Mouse (Mus musculus) layer of hippocampus, adult 18-20 months (tissue): Measurements from ENCODE around the gene Gm42906. TPM values are rescaled to one million over a fixed set of nuclear protein-coding genes. Genes with fewer than 3 reads are reported as not detected.

Experiments
- DNase-seq, 2 experiments: peaks; one replicate each; pipeline ENCODE4 v3.0.0; 2022; ENCODE audit warnings: low spot score in 2 of 2
- total RNA-seq, 2 experiments: library from RNA; stranded (reverse); gene quantifications; 2 replicates each; pipeline ENCODE4 v1.2.3; 2021

Gm42906 gene
- total RNA-seq, 2 experiments from 2014 or later = not detected

DNA sequence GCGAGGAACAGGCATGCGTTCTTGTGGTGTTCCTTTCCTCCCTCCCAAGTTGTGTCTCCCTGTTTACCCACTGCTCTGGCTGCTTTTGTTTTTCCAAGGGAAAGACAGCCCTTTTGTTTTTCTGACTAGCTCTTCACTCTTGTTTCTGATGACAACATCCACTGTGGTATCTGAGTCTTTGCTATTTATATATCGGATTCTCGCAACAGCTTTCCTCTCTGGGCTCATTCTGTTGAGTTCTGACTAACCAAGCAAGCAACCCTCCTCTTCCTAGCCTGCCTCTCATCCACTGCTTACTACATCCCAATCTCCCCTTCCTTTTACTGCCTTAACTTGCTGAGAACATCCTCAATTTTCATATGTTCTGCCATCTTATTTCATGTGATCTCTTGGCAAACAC, 353.7 kb downstream of the Gm42906 start:
- DNase-seq = peak in 1 of 2 experiments; percentile 51

- no peak for DNase-seq
These were observed 356.5 kb downstream of the Gm42906 start for GRCm38 (mm10) chr5:151071430-151071829.

GRCm38 (mm10) chr5:151070896-151071295, 357.1 kb downstream of the Gm42906 start:
- no peak for DNase-seq

- DNase-seq = no peak
These were observed 358.4 kb downstream of the Gm42906 start for GRCm38 (mm10) chr5:151069569-151069968.

DNA sequence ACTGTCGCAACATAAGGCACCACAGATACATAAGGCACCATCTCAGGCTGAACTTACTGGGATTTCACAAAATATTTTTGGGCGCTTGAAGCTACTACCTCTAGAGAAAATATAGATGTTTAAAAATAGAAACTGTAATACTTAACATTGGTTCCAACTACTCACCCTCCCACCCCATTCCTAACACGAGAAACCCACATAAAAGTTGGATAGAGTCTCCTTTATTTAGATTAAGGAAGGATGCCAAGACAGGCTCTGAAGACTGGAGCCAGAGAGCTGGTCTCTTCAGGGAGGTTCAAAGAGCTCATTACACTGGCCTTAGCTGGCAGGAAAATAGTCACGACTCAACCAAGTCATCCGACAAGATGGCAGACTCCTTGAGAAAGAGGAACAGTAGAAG, 361.9 kb downstream of the Gm42906 start:
- DNase-seq = no peak

- no peak for DNase-seq
These were observed 362.7 kb downstream of the Gm42906 start for GRCm38 (mm10) chr5:151065228-151065627.

- no peak for DNase-seq
These were observed 366.0 kb downstream of the Gm42906 start for GRCm38 (mm10) chr5:151061942-151062341.

DNA sequence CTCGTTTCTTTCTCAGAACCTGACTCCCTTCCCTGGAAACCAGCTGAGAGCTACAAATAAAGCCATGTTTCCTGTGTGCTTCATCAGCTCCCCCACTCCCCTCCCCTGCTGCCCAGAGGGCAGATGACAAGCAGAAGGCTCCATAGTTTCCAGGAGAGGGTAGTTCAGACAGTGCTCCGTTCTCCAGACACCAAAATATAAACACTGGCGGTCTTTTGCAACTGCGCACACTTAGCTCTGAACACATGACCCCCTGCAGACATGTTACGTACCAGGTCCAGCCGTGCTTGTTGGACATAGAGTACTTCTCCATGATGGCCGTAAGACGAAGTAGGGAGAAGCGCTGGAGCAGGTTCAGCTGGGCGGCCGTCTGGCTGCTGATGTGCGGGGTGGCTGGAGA, 367.5 kb downstream of the Gm42906 start:
- no peak for DNase-seq

DNA sequence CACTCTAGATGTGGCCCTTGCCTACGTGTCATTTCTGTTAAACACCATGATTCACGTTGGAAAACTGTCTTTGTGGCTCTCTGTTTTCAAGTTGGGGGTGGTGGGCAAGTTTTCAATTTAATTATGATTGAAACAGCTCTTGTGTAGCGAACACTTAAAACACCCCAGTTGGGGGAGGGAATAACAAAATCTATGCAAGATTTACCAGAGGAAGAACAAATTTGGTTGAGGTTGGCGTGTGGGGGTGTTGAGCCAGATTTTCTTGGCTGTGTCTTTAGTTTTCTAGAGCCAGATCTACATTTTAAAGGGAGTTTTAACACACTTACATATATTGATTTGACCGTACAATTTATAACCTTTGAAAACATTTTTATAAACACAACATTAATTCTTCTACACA, 368.2 kb downstream of the Gm42906 start:
- DNase-seq = peak in 1 of 2 experiments; percentile 74

DNA sequence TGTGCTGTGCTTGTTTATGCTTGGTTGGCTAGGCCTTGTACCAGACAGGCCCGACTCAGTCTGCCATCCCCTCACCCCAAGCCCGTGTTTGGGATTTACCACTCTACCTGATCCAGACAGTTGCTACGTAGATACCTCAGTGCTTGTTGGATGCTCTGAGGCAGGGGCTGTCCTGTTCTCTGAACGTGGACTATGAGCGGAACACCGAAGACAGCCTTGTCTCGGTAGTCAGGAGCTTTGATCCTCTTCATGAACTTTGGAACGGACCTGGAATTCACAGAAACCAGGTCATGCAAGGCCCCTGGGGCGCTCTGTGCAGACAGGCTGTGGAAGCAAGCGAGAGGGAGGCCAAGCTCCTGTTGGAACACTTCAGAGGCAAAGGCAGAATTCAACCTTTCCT, 368.6 kb downstream of the Gm42906 start:
- DNase-seq = no peak

DNA sequence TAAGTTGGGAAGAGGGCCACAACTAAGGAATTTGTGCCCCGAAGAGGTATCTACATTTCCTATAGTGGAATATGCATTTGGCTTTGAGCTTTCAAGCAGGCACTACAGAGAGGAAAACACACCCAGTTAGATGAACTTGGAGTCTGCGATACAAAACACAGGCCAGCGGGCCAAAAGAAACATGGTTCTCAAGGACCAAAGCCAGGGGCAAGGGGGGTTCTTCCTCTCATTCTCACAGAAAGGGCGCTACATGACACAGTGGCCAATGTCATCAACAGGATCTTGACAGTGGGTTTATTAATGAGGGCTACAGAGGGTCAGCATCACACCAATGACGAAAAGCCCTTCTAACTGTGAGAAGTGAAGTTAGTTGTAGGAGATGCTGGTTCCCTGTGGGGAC, 370.2 kb downstream of the Gm42906 start:
- no peak for DNase-seq

DNA sequence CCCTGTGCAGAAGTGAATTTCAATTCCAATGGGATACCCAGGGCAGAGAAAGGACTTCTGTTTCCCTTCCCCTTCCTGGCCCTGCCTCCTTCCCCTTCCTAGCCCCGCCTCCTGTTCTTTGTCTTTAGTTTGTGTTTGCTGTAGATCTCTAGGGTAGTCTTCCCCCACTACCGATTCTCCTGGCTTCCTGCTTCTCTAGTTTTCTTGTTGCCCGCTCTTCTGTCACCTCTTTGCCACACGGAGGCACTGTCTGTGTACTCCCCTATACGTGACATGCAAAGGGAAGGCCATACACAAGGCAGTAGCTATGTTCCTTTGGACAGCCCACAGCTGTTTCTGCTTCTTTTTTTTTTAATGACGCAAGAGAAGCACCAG, 371.1 kb downstream of the Gm42906 start:
- no peak for DNase-seq

GRCm38 (mm10) chr5:151056255-151056919, 371.6 kb downstream of the Gm42906 start:
- DNase-seq = peak in 1 of 2 experiments; percentile 50

- DNase-seq = no peak
These were observed 372.4 kb downstream of the Gm42906 start for GRCm38 (mm10) chr5:151055426-151056090.

- no peak for DNase-seq
These were observed 373.2 kb downstream of the Gm42906 start for GRCm38 (mm10) chr5:151054743-151055114.

- DNase-seq = no peak
These were observed 373.7 kb downstream of the Gm42906 start for GRCm38 (mm10) chr5:151054100-151054742.

GRCm38 (mm10) chr5:151053190-151053589, 374.8 kb downstream of the Gm42906 start:
- no peak for DNase-seq

- DNase-seq = no peak
These were observed 375.6 kb downstream of the Gm42906 start for GRCm38 (mm10) chr5:151052331-151052730.

GRCm38 (mm10) chr5:151047488-151047887, 380.5 kb downstream of the Gm42906 start:
- no peak for DNase-seq

DNA sequence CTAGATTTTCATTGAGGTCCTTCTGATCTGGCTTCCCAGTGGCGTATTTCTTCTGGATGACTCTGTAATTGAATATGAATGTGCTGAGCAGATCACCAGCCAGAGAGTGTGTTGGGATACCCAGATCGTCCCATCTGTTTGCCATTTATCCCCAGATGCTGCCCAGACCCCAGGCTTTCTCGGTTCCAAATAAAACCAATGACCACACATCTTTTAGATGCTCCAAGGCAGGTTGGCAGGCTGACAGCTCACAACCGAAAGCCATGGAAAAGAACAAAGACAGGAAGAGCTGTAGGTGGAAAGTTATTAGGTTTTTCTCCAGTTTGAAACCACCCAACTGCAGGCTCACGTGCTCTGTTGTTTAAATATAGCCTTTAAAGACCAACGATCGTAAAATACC, 381.0 kb downstream of the Gm42906 start:
- no peak for DNase-seq

DNA sequence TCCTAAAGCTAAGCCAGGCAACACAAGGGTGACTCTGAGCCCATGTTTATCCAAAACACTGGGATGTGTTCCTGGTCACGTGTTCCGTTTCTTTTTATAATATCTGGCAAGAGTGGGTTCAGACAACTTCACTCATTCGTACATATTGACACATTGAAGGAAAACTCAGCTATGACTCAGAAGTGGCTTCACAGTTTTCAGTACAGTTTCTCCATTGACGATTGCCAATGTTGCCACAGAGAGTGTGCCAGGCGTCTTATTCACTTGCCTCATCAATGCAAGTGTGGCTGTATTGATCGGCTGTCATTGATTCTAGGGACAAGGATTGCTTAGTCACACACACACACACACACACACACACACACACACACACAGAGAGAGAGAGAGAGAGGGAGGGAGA, 381.8 kb downstream of the Gm42906 start:
- no peak for DNase-seq

DNA sequence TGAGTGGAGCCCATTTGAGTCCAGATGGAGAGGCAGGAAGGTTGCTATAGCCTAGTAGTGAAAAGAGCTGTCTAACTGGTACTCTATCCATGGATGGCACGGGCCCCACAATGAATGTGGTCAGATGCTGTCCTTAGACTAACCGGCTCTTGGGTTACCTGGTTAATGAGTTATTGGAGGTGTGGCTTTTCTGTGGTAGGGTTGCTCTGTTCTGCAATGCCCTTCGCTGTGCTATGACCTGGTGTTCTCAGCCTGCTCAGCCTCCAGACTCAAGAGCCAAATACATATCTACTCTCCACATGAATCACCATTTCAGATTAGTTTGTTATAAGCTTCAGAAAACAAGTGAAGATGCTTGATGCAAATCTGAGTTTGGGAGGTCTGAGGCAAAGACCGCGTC, 385.1 kb downstream of the Gm42906 start:
- no peak for DNase-seq

DNA sequence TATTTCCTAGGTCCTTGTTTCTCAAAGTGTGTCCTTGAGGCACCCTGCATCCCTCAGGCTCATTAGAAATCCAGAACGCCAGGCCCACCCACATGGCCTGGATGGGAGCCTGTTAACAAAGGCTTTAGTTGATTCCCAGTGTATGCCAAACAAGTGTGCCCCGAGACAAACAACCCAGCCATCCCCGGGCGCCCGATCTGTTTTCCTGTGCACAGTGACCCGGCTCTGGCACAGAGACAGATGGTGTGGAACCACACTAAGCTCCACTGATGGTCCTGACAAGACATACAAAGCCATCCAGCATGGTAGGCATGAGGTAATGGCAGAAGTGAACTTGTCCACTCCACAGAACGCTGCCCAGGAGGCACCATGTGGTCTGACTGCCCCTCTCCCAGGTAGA, 390.1 kb downstream of the Gm42906 start:
- DNase-seq = no peak
